ENCODE assay signal across 20 mouse cellular contexts in the genomic region with DNA sequence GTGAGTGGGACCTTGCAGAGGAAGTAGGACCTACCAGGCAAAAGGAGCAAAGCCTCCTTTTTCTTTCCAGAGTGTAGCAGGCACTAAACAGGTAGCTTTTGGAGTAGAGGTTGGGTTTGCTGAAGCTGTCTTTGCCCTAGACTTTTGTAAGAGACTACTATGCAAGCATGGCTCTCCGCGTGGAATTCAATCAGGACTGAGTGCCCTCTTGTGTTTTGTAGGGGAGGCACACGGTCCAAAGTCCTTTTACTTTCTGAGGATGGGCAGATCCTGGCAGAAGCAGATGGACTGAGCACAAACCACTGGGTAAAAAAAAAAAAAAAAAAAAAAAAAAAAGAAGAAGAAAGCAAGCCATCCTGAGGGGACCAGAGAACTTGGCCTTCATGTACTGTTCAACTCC. TPM values are rescaled to one million over a fixed set of nuclear protein-coding genes. Genes with fewer than 3 reads are reported as not detected.
DNase-seq lines count a peak whose midpoint lies in the region; ATAC-seq and TF ChIP-seq lines count a peak whose summit lies in the region.
"Had no signal": no experiment of that assay in that cellular context is flagged by ENCODE, and none has a peak within 500 bp of the region (broad histone marks: within the 10 kb centered on the region; RNA-seq: fewer than 3 reads in every experiment).

No protein-coding gene starts in this region.

- peak overlapping the region; percentile 85; the same call in 1 of the 2 replicates for H3K4me2 ChIP-seq in hindbrain, embryonic 13.5 days
- H3K4me2 ChIP-seq in hindbrain, embryonic 11.5 days (replicated peaks; ENCODE audit: low read depth, low read length) = no peak overlapping the region; the same call in 1 of the 2 replicates
- H3K4me2 ChIP-seq in midbrain, embryonic 14.5 days (ENCODE audit: low read length) = no peak overlapping the region
- no peak overlapping the region for H3K4me2 ChIP-seq in midbrain, embryonic 15.5 days
- H3K4me2 ChIP-seq in stomach, postnatal 0 days (replicated peaks; ENCODE audit: low read depth) = no peak overlapping the region

- intact Hi-C loops in heart, postnatal 36 days (cut with DNase I) = no loop called here

- no peak overlapping the region for H3K4me3 ChIP-seq in hindbrain, embryonic 13.5 days
- no peak overlapping the region for H3K4me3 ChIP-seq in hindbrain, embryonic 11.5 days (ENCODE audit: low read depth, low read length)
- H3K4me3 ChIP-seq in midbrain, embryonic 14.5 days (replicated peaks; ENCODE audit: low read depth, low read length) = no peak overlapping the region
- H3K4me3 ChIP-seq in midbrain, embryonic 15.5 days = no peak overlapping the region
- H3K4me3 ChIP-seq in stomach, postnatal 0 days (ENCODE audit: low read depth, low read length) = no peak overlapping the region
- H3K4me3 ChIP-seq: embryonic facial prominence, embryonic 13.5 days; limb, embryonic 13.5 days; lung, embryonic 15.5 days had no signal

- ATAC-seq in hindbrain, embryonic 13.5 days (ENCODE audit: low FRiP score) = no peak
- no peak for ATAC-seq in hindbrain, embryonic 11.5 days (ENCODE audit: low FRiP score)
- ATAC-seq in midbrain, embryonic 14.5 days (ENCODE audit: low FRiP score, low TSS enrichment) = no peak
- ATAC-seq in midbrain, embryonic 15.5 days (replicated peaks) = no peak
- no peak for ATAC-seq in stomach, postnatal 0 days (ENCODE audit: low FRiP score, low TSS enrichment)

- TF ChIP-seq EP300 in stomach, postnatal 0 days (optimal IDR thresholded peaks at IDR 0.05) = no peak

- no peak overlapping the region for H3K9ac ChIP-seq in hindbrain, embryonic 13.5 days
- H3K9ac ChIP-seq in hindbrain, embryonic 11.5 days (ENCODE audit: low read depth, low read length) = no peak overlapping the region
- no peak overlapping the region for H3K9ac ChIP-seq in midbrain, embryonic 14.5 days (replicated peaks; ENCODE audit: low read length)
- no peak overlapping the region for H3K9ac ChIP-seq in midbrain, embryonic 15.5 days
- no peak overlapping the region for H3K9ac ChIP-seq in stomach, postnatal 0 days (ENCODE audit: low read length)
- H3K9ac ChIP-seq: embryonic facial prominence, embryonic 13.5 days; limb, embryonic 13.5 days; lung, embryonic 15.5 days had no signal

- DNase-seq in hindbrain, embryonic 11.5 days (ENCODE audit: low spot score) = no peak
- peak; percentile 16 for DNase-seq in midbrain, embryonic 14.5 days
- peak; percentile 45 for DNase-seq in kidney, postnatal 14 days
- DNase-seq in stomach, postnatal 0 days (ENCODE audit: low spot score) = peak; percentile 27
- DNase-seq in right cerebral cortex, adult 18-20 months = no peak
- DNase-seq in heart, postnatal 36 days = no peak
- DNase-seq: adrenal gland, postnatal 25 days; B cell, adult 2 months; cerebellum, postnatal 14 days; heart, adult 11 months; thymus, postnatal 36 days had no signal

- H3K36me3 ChIP-seq in hindbrain, embryonic 13.5 days = peaks cover 38% of the 10 kb centered on the region
- H3K36me3 ChIP-seq in hindbrain, embryonic 11.5 days (ENCODE audit: control insufficient read depth, insufficient read depth, low read length) = no peaks in the 10 kb centered on the region
- H3K36me3 ChIP-seq in midbrain, embryonic 14.5 days (ENCODE audit: control insufficient read depth, insufficient read depth, low read length) = peaks cover 29% of the 10 kb centered on the region
- peaks cover 17% of the 10 kb centered on the region; the same call in 1 of the 2 replicates for H3K36me3 ChIP-seq in midbrain, embryonic 15.5 days (replicated peaks)
- H3K36me3 ChIP-seq in stomach, postnatal 0 days (ENCODE audit: control insufficient read depth, insufficient read depth, low read length) = peaks cover 14% of the 10 kb centered on the region; the same call in 1 of the 2 replicates

- peaks cover 24% of the 10 kb centered on the region for H3K4me1 ChIP-seq in hindbrain, embryonic 13.5 days (replicated peaks)
- H3K4me1 ChIP-seq in hindbrain, embryonic 11.5 days (replicated peaks; ENCODE audit: control insufficient read depth, insufficient read depth, low read length) = peaks cover 5% of the 10 kb centered on the region; the same call in 1 of the 2 replicates
- H3K4me1 ChIP-seq in midbrain, embryonic 14.5 days (ENCODE audit: control insufficient read depth, insufficient read depth, low read length) = peaks cover 10% of the 10 kb centered on the region
- H3K4me1 ChIP-seq in midbrain, embryonic 15.5 days = peaks cover 15% of the 10 kb centered on the region
- 0 out of 2 replicates have a peak, but pooled peaks cover 4% of the 10 kb centered on the region for H3K4me1 ChIP-seq in stomach, postnatal 0 days (replicated peaks; ENCODE audit: control insufficient read depth, insufficient read depth)

- 63% methylated on average over 3 of the region's 3 CpGs for WGBS in hindbrain, embryonic 13.5 days
- 60% methylated on average over 3 of the region's 3 CpGs for WGBS in hindbrain, embryonic 11.5 days
- 63% methylated on average over 3 of the region's 3 CpGs for WGBS in midbrain, embryonic 14.5 days
- 57% methylated on average over 3 of the region's 3 CpGs for WGBS in midbrain, embryonic 15.5 days
- WGBS in stomach, postnatal 0 days = 46% methylated on average over 3 of the region's 3 CpGs

- TF ChIP-seq CTCF in stomach, postnatal 0 days (IDR thresholded peaks at IDR 0.05; ENCODE audit: low read depth) = peak; percentile 42

- H3K27me3 ChIP-seq in hindbrain, embryonic 13.5 days = 0 out of 2 replicates have a peak, but pooled peaks cover 7% of the 10 kb centered on the region
- H3K27me3 ChIP-seq in hindbrain, embryonic 11.5 days (ENCODE audit: control insufficient read depth, insufficient read depth, low read length) = no peaks in the 10 kb centered on the region
- H3K27me3 ChIP-seq in midbrain, embryonic 14.5 days (ENCODE audit: control insufficient read depth, insufficient read depth, low read length) = no peaks in the 10 kb centered on the region
- H3K27me3 ChIP-seq in midbrain, embryonic 15.5 days (replicated peaks) = no peaks in the 10 kb centered on the region
- H3K27me3 ChIP-seq in stomach, postnatal 0 days (ENCODE audit: control insufficient read depth, insufficient read depth, low read length) = no peaks in the 10 kb centered on the region
- H3K27me3 ChIP-seq: embryonic facial prominence, embryonic 13.5 days; limb, embryonic 13.5 days; lung, embryonic 15.5 days had no signal

- H3K27ac ChIP-seq in hindbrain, embryonic 13.5 days = no peak overlapping the region
- no peak overlapping the region for H3K27ac ChIP-seq in hindbrain, embryonic 11.5 days (ENCODE audit: low read depth, low read length)
- no peak overlapping the region for H3K27ac ChIP-seq in midbrain, embryonic 14.5 days (replicated peaks; ENCODE audit: low read depth, low read length)
- no peak overlapping the region for H3K27ac ChIP-seq in midbrain, embryonic 15.5 days
- H3K27ac ChIP-seq in stomach, postnatal 0 days (replicated peaks) = no peak overlapping the region
- H3K27ac ChIP-seq: embryonic facial prominence, embryonic 13.5 days; limb, embryonic 13.5 days; lung, embryonic 15.5 days had no signal

- H3K9me3 ChIP-seq in hindbrain, embryonic 13.5 days = no peaks in the 10 kb centered on the region
- no peaks in the 10 kb centered on the region for H3K9me3 ChIP-seq in hindbrain, embryonic 11.5 days (ENCODE audit: control insufficient read depth, low read length)
- no peaks in the 10 kb centered on the region for H3K9me3 ChIP-seq in midbrain, embryonic 14.5 days (ENCODE audit: control insufficient read depth, low read length)
- no peaks in the 10 kb centered on the region for H3K9me3 ChIP-seq in midbrain, embryonic 15.5 days
- H3K9me3 ChIP-seq in stomach, postnatal 0 days (ENCODE audit: control insufficient read depth, low read length) = no peaks in the 10 kb centered on the region
- H3K9me3 ChIP-seq: embryonic facial prominence, embryonic 13.5 days; limb, embryonic 13.5 days; lung, embryonic 15.5 days had no signal

RNA-seq across cellular contexts. Expression of gene Nagk, which starts 1.9 kb away (rescaled TPM):
- 98.1 and 98.5 TPM in 2 replicates for polyA plus RNA-seq in hindbrain, embryonic 13.5 days (2015; fragmentation: Nextera tagmentation; extraction: Ambion mirVana)
- polyA plus RNA-seq in hindbrain, embryonic 11.5 days (2014; fragmentation: Nextera tagmentation; extraction: Ambion mirVana) = 35.9 and 42.6 TPM in 2 replicates
- 85.8 and 100 TPM in 2 replicates for polyA plus RNA-seq in midbrain, embryonic 14.5 days (2014; fragmentation: Nextera tagmentation; extraction: Ambion mirVana)
- polyA plus RNA-seq in midbrain, embryonic 15.5 days (2015; fragmentation: Nextera tagmentation; extraction: Ambion mirVana) = 120 TPM in 2 replicates
- 70.8 and 73.3 TPM in 2 replicates for polyA plus RNA-seq in stomach, postnatal 0 days (2015; fragmentation: Nextera tagmentation; extraction: Ambion mirVana)
- 10 to 100 TPM; 19.7 to 20.6 TPM for total RNA-seq in heart, postnatal 36 days (2021)

RNA-seq across cellular contexts. Expression of gene Tex261, which starts 21.1 kb away (rescaled TPM):
- polyA plus RNA-seq in hindbrain, embryonic 13.5 days (2015; fragmentation: Nextera tagmentation; extraction: Ambion mirVana) = 63.5 and 65.5 TPM in 2 replicates
- 48.1 and 50.1 TPM in 2 replicates for polyA plus RNA-seq in hindbrain, embryonic 11.5 days (2014; fragmentation: Nextera tagmentation; extraction: Ambion mirVana)
- polyA plus RNA-seq in midbrain, embryonic 14.5 days (2014; fragmentation: Nextera tagmentation; extraction: Ambion mirVana) = 59.0 and 62.3 TPM in 2 replicates
- 66.7 and 71.0 TPM in 2 replicates for polyA plus RNA-seq in midbrain, embryonic 15.5 days (2015; fragmentation: Nextera tagmentation; extraction: Ambion mirVana)
- 71.7 and 74.7 TPM in 2 replicates for polyA plus RNA-seq in stomach, postnatal 0 days (2015; fragmentation: Nextera tagmentation; extraction: Ambion mirVana)
- 10 to 100 TPM; 83.1 to 86.0 TPM for total RNA-seq in heart, postnatal 36 days (2021)

RNA-seq across cellular contexts. Expression of gene Ankrd53, which starts 34.2 kb away (rescaled TPM):
- polyA plus RNA-seq in hindbrain, embryonic 13.5 days (2015; fragmentation: Nextera tagmentation; extraction: Ambion mirVana) = 0.19 and 0.21 TPM in 2 replicates
- 0.12 TPM in 1 of 2 replicates, not detected in the other for polyA plus RNA-seq in hindbrain, embryonic 11.5 days (2014; fragmentation: Nextera tagmentation; extraction: Ambion mirVana)
- polyA plus RNA-seq in midbrain, embryonic 14.5 days (2014; fragmentation: Nextera tagmentation; extraction: Ambion mirVana) = 0.19 and 0.37 TPM in 2 replicates
- polyA plus RNA-seq in midbrain, embryonic 15.5 days (2015; fragmentation: Nextera tagmentation; extraction: Ambion mirVana) = 0.22 and 0.36 TPM in 2 replicates
- polyA plus RNA-seq in stomach, postnatal 0 days (2015; fragmentation: Nextera tagmentation; extraction: Ambion mirVana) = not detected in 2 replicates
- total RNA-seq in heart, postnatal 36 days (2021) = not detected
- total RNA-seq: left cerebral cortex, adult 18-20 months had no signal
- polyA plus RNA-seq: heart, embryonic 16.5 days; lung, embryonic 15.5 days; spleen, adult 2 months had no signal

RNA-seq across cellular contexts. Expression of gene Paip2b, which starts 34.9 kb away (rescaled TPM):
- polyA plus RNA-seq in hindbrain, embryonic 13.5 days (2015; fragmentation: Nextera tagmentation; extraction: Ambion mirVana) = 25.3 and 27.8 TPM in 2 replicates
- polyA plus RNA-seq in hindbrain, embryonic 11.5 days (2014; fragmentation: Nextera tagmentation; extraction: Ambion mirVana) = 22.2 and 22.3 TPM in 2 replicates
- polyA plus RNA-seq in midbrain, embryonic 14.5 days (2014; fragmentation: Nextera tagmentation; extraction: Ambion mirVana) = 25.7 and 35.4 TPM in 2 replicates
- polyA plus RNA-seq in midbrain, embryonic 15.5 days (2015; fragmentation: Nextera tagmentation; extraction: Ambion mirVana) = 26.3 and 28.4 TPM in 2 replicates
- polyA plus RNA-seq in stomach, postnatal 0 days (2015; fragmentation: Nextera tagmentation; extraction: Ambion mirVana) = 7.1 and 9.1 TPM in 2 replicates
- total RNA-seq in heart, postnatal 36 days (2021) = 10 to 100 TPM; 42.7 to 44.8 TPM

RNA-seq across cellular contexts. Expression of gene Atp6v1b1, which starts 53.9 kb away (rescaled TPM):
- polyA plus RNA-seq in hindbrain, embryonic 13.5 days (2015; fragmentation: Nextera tagmentation; extraction: Ambion mirVana) = not detected in 2 replicates
- 0.15 TPM in 1 of 2 replicates, not detected in the other for polyA plus RNA-seq in hindbrain, embryonic 11.5 days (2014; fragmentation: Nextera tagmentation; extraction: Ambion mirVana)
- 0.18 TPM in 1 of 2 replicates, not detected in the other for polyA plus RNA-seq in midbrain, embryonic 14.5 days (2014; fragmentation: Nextera tagmentation; extraction: Ambion mirVana)
- polyA plus RNA-seq in midbrain, embryonic 15.5 days (2015; fragmentation: Nextera tagmentation; extraction: Ambion mirVana) = not detected in 2 replicates
- 0.08 and 0.30 TPM in 2 replicates for polyA plus RNA-seq in stomach, postnatal 0 days (2015; fragmentation: Nextera tagmentation; extraction: Ambion mirVana)
- total RNA-seq in heart, postnatal 36 days (2021) = not detected
- total RNA-seq: adrenal gland, postnatal 25 days had no signal
- polyA plus RNA-seq: forebrain, embryonic 11.5 days; limb, embryonic 13.5 days had no signal

Comparison
In these comparisons a context has a peak if more than half of its experiments do, and no peak if none do; other contexts are left out.
1. DNase-seq: peak in midbrain, embryonic 14.5 days (single experiment), kidney, postnatal 14 days (single experiment) and stomach, postnatal 0 days (single experiment); none in hindbrain, embryonic 11.5 days (single experiment), right cerebral cortex, adult 18-20 months (single experiment) and heart, postnatal 36 days (0 of 2).